Mouse (Mus musculus) erythroblast, embryonic 14.5 days (primary cell): ENCODE data around the gene Cog5.

Experiments
- GATA1 ChIP-seq: IDR thresholded peaks from 2 replicates; pipeline ENCODE4 v1.6.1; 2012; ENCODE audit warnings: low read length, inconsistent platforms, mixed read lengths
- TAL1 ChIP-seq: IDR thresholded peaks from 3 replicates; pipeline ENCODE4 v1.6.1; 2012; ENCODE audit warnings: low read length, inconsistent platforms, mixed read lengths

- no peak for TF ChIP-seq GATA1
- TF ChIP-seq TAL1: no peak
Measured at GRCm38 (mm10) chr12:31784291-31784690, 129.6 kb downstream of the Cog5 start.
